20 mouse cellular contexts compared by ENCODE assay signal in genomic region chr19:60560497-60560896, GRCm38 (mm10).
"Had no signal": no experiment of that assay in that cellular context is flagged by ENCODE, and none has a peak within 500 bp of the region (broad histone marks: within the 10 kb centered on the region; RNA-seq: fewer than 3 reads in every experiment).

No protein-coding gene starts in this region.

- DNase-seq: lung, adult 18-20 months; lung, embryonic 14.5 days; lung, postnatal 10 days; lung, postnatal 36 days; midbrain, embryonic 14.5 days; retina, postnatal 1 day; right cerebral cortex, adult 18-20 months; right cerebral cortex, postnatal 25 days; right cerebral cortex, postnatal 4 days; spleen, adult 18-20 months; thymus, adult 18-20 months; thymus, postnatal 14 days; thymus, postnatal 36 days had no signal

- H3K4me3 ChIP-seq: midbrain, embryonic 10.5 days; midbrain, embryonic 12.5 days; myocyte; neural tube, embryonic 13.5 days; neural tube, embryonic 15.5 days had no signal

- H3K4me2 ChIP-seq: lung, embryonic 14.5 days; midbrain, embryonic 12.5 days; neural tube, embryonic 13.5 days; neural tube, embryonic 15.5 days had no signal

- ATAC-seq: midbrain, embryonic 16.5 days had no signal

- H3K27ac ChIP-seq: macrophage; midbrain, embryonic 10.5 days; midbrain, embryonic 12.5 days; neural tube, embryonic 13.5 days; neural tube, embryonic 15.5 days had no signal

- H3K9ac ChIP-seq: lung, embryonic 14.5 days; midbrain, embryonic 12.5 days; neural tube, embryonic 13.5 days; neural tube, embryonic 15.5 days had no signal

- H3K27me3 ChIP-seq: midbrain, embryonic 12.5 days; neural tube, embryonic 13.5 days; neural tube, embryonic 15.5 days had no signal

- H3K4me1 ChIP-seq: midbrain, embryonic 12.5 days; neural tube, embryonic 13.5 days; neural tube, embryonic 15.5 days had no signal

- H3K9me3 ChIP-seq: midbrain, embryonic 10.5 days; midbrain, embryonic 12.5 days; neural tube, embryonic 13.5 days; neural tube, embryonic 15.5 days had no signal
